Mouse (Mus musculus): Measurements from ENCODE around the gene Myo5a. TPM values are rescaled to one million over a fixed set of nuclear protein-coding genes. Genes with fewer than 3 reads are reported as not detected.

Gene Myo5a
- polyA plus RNA-seq, 1 experiment from 2014 or later = 1.6 TPM

Other genes with a start within 250 kb of the Myo5a start
- gene Onecut1, start 209.1 kb upstream of the Myo5a start, polyA plus RNA-seq (2015; fragmentation: Nextera tagmentation; extraction: Ambion mirVana) = 2.4 and 2.6 TPM in 2 replicates
- gene Fam214a, start 118.1 kb upstream of the Myo5a start, polyA plus RNA-seq (2015; fragmentation: Nextera tagmentation; extraction: Ambion mirVana) = 2.5 and 2.7 TPM in 2 replicates
- 109 and 121 TPM in 2 replicates for gene Arpp19, start 33.4 kb upstream of the Myo5a start, polyA plus RNA-seq (2015; fragmentation: Nextera tagmentation; extraction: Ambion mirVana)
- gene Myo5c, start 161.0 kb downstream of the Myo5a start, polyA plus RNA-seq (2015; fragmentation: Nextera tagmentation; extraction: Ambion mirVana) = 1.1 and 1.6 TPM in 2 replicates
- 1.3 and 1.7 TPM in 2 replicates for gene Gnb5, start 235.3 kb downstream of the Myo5a start, polyA plus RNA-seq (2015; fragmentation: Nextera tagmentation; extraction: Ambion mirVana)